Mouse (Mus musculus): Measurements from ENCODE around the gene Col6a3.

The Col6a3 gene

GRCm38 (mm10) chr1:90723754-90724153 lies 120.0 kb downstream of the Col6a3 start:
- DNase-seq (ENCODE audit: low spot score in 2 of 2) = no peak

- DNase-seq (ENCODE audit: low spot score in 2 of 2) = no peak
Observed at GRCm38 (mm10) chr1:90723325-90723724, 120.4 kb downstream of the Col6a3 start.

- no peak for DNase-seq (ENCODE audit: low spot score in 2 of 2)
Observed at GRCm38 (mm10) chr1:90722021-90722420, 121.8 kb downstream of the Col6a3 start.

GRCm38 (mm10) chr1:90720610-90721241 lies 123.0 kb downstream of the Col6a3 start:
- DNase-seq (ENCODE audit: low spot score in 2 of 2) = no peak

- no peak for DNase-seq (ENCODE audit: low spot score in 2 of 2)
Observed at GRCm38 (mm10) chr1:90718826-90719550, 124.8 kb downstream of the Col6a3 start.

GRCm38 (mm10) chr1:90716258-90716657 lies 127.5 kb downstream of the Col6a3 start:
- DNase-seq (ENCODE audit: low spot score in 2 of 2) = no peak

Measured in urinary bladder, postnatal 36 days (tissue).